Mouse (Mus musculus) embryonic facial prominence, embryonic 15.5 days (tissue): ENCODE measurements around the gene Luc7l. TPM values are rescaled to one million over a fixed set of nuclear protein-coding genes. Genes with fewer than 3 reads are reported as not detected.

Experiments
- ATAC-seq: fragments of 200-750 bp; cut with Nextera tagmentation; 2 replicates; pipeline ENCODE4 v1.8.0; 2017; ENCODE audit warnings: low read depth, moderate TSS enrichment; ENCODE audit not compliant: insufficient number of reproducible peaks, low FRiP score, low TSS enrichment
- H3K27ac ChIP-seq: fragments of 300-500 bp; sonication (generic); replicated peaks from 2 replicates; pipeline ENCODE4 v1.5.1; 2015; ENCODE audit warnings: mild to moderate bottlenecking, inconsistent platforms
- H3K27me3 ChIP-seq: fragments of 300-500 bp; sonication (generic); 2 replicates; pipeline ENCODE4 v1.6.1; 2015; ENCODE audit warnings: inconsistent platforms
- H3K36me3 ChIP-seq: fragments of 300-500 bp; sonication (generic); 2 replicates; pipeline ENCODE4 v1.6.1; 2015; ENCODE audit warnings: mild to moderate bottlenecking, inconsistent platforms
- H3K4me1 ChIP-seq: fragments of 300-500 bp; sonication (generic); 2 replicates; pipeline ENCODE4 v1.6.1; 2015; ENCODE audit warnings: inconsistent platforms
- H3K4me2 ChIP-seq: fragments of 300-500 bp; sonication (generic); replicated peaks from 2 replicates; pipeline ENCODE4 v1.6.1; 2015; ENCODE audit warnings: mild to moderate bottlenecking, inconsistent platforms
- H3K4me3 ChIP-seq: fragments of 300-500 bp; sonication (generic); replicated peaks from 2 replicates; pipeline ENCODE4 v1.5.1; 2015; ENCODE audit warnings: mild to moderate bottlenecking, inconsistent platforms
- H3K9ac ChIP-seq: fragments of 300-500 bp; sonication (generic); 2 replicates; pipeline ENCODE4 v1.6.1; 2015; ENCODE audit warnings: inconsistent platforms
- H3K9me3 ChIP-seq: fragments of 300-500 bp; sonication (generic); replicated peaks from 2 replicates; pipeline ENCODE4 v1.6.1; 2016; ENCODE audit warnings: inconsistent platforms
- WGBS: fragments of 180-500 bp; shearing (Covaris S2); methylation state at CpG from one replicate; pipeline ENCODE4 v1.1.7; 2015; 5-methylcytosine and 5-hydroxymethylcytosine counted together
- polyA plus RNA-seq: library from polyadenylated mRNA; unstranded; fragments of >200 nt; fragmentation: Nextera tagmentation; extraction: Ambion mirVana; gene quantifications from 2 replicates; pipeline ENCODE4 v1.2.1, GENCODE M21; 2015

Gene Luc7l
- polyA plus RNA-seq, 1 experiment from 2014 or later = 111 TPM

DNA sequence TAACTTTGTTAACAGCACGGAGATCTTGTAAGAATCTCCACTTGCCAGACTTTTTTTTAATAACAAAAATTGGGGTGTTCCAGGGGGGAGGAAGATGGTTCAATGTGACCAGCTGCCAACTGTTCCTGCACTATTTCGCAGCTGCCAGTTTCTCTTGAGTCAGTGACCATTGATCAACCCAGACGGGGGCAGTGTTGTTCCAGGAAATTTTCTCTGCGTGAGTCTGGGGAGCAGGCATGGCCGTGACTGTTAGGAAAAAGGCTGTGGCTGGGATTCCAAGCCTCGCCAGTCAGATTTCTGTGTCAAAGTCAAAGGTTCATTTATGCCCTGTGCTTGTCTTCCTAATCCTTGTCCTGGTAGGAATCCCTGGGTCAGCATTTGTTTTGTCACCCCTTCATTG is 61.6 kb downstream of the Luc7l start:
- Histone ChIP-seq H3K9ac (no peak overlapping the region), H3K4me1 (peaks cover 2% of the 10 kb centered on the region; the same call in 1 of the 2 replicates), H3K36me3 (no peaks in the 10 kb centered on the region), H3K27ac (no peak overlapping the region), H3K4me2 (no peak overlapping the region), H3K27me3 (peaks cover 16% of the 10 kb centered on the region), H3K9me3 (no peaks in the 10 kb centered on the region), H3K4me3 (no peak overlapping the region)
- WGBS = 12% methylated on average over 6 of the region's 6 CpGs
- peak; percentile 54; the same call in 1 of the 2 replicates for ATAC-seq

- WGBS = 31% methylated on average over 10 of the region's 10 CpGs
- H3K4me1 ChIP-seq = peaks cover 2% of the 10 kb centered on the region; the same call in 1 of the 2 replicates
- no peak overlapping the region for H3K9ac ChIP-seq
- no peak overlapping the region for H3K4me3 ChIP-seq
- H3K27ac ChIP-seq = no peak overlapping the region
- no peaks in the 10 kb centered on the region for H3K9me3 ChIP-seq
- H3K36me3 ChIP-seq = no peaks in the 10 kb centered on the region
- H3K27me3 ChIP-seq = peaks cover 16% of the 10 kb centered on the region
- no peak overlapping the region for H3K4me2 ChIP-seq
- no peak for ATAC-seq
These were observed 62.8 kb downstream of the Luc7l start for GRCm38 (mm10) chr17:26315474-26315873.

- ATAC-seq = no peak
- Histone ChIP-seq H3K4me3 (no peak overlapping the region), H3K9ac (no peak overlapping the region), H3K4me1 (peaks cover 2% of the 10 kb centered on the region; the same call in 1 of the 2 replicates), H3K9me3 (no peaks in the 10 kb centered on the region), H3K4me2 (no peak overlapping the region), H3K27me3 (peaks cover 14% of the 10 kb centered on the region; the same call in 1 of the 2 replicates), H3K27ac (no peak overlapping the region), H3K36me3 (no peaks in the 10 kb centered on the region)
- 91% methylated on average over 1 of the region's 1 CpGs for WGBS
These were observed 65.7 kb downstream of the Luc7l start for GRCm38 (mm10) chr17:26318441-26318840.

Other genes starting within 250 kb of the Luc7l start
- gene Rab11fip3, start 183.3 kb upstream of the Luc7l start, polyA plus RNA-seq = 18.3 and 19.6 TPM in 2 replicates
- gene Decr2, start 162.6 kb upstream of the Luc7l start, polyA plus RNA-seq = 39.7 and 42.6 TPM in 2 replicates
- 87.1 and 98.8 TPM in 2 replicates for gene Nme4, start 157.3 kb upstream of the Luc7l start, polyA plus RNA-seq
- 2.9 and 3.5 TPM in 2 replicates for gene Tmem8, start 139.6 kb upstream of the Luc7l start, polyA plus RNA-seq
- 190 and 191 TPM in 2 replicates for gene Mrpl28, start 129.4 kb upstream of the Luc7l start, polyA plus RNA-seq
- gene Axin1, start 114.2 kb upstream of the Luc7l start, polyA plus RNA-seq = 12.7 and 15.8 TPM in 2 replicates
- 0.67 and 0.88 TPM in 2 replicates for gene Pdia2, start 53.8 kb upstream of the Luc7l start, polyA plus RNA-seq
- 14.8 and 19.8 TPM in 2 replicates for gene Rgs11, start 49.9 kb upstream of the Luc7l start, polyA plus RNA-seq
- gene Arhgdig, start 45.1 kb upstream of the Luc7l start, polyA plus RNA-seq = 30.5 and 36.6 TPM in 2 replicates
- 50.8 and 56.2 TPM in 2 replicates for gene Fam234a, start 8.7 kb upstream of the Luc7l start, polyA plus RNA-seq
- gene Neurl1b, start 161.9 kb downstream of the Luc7l start, polyA plus RNA-seq = 1.2 and 1.3 TPM in 2 replicates